Mouse (Mus musculus) common myeloid progenitor, adult 5-6 weeks (primary cell): ENCODE results near the gene Ebf1. TPM values are rescaled to one million over a fixed set of nuclear protein-coding genes. Genes with fewer than 3 reads are reported as not detected.

Source experiments
- ATAC-seq: replicated peaks from 2 replicates; pipeline ENCODE4 v1.8.0; 2016; ENCODE audit warnings: low read depth, mild to moderate bottlenecking, moderate TSS enrichment, inconsistent platforms; ENCODE audit not compliant: poor library complexity, severe bottlenecking
- total RNA-seq: library from RNA; stranded (forward); fragments of 200-1000, 187-1606 nt; gene quantifications from 2 replicates; pipeline ENCODE4 v1.2.3, GENCODE M21; 2017

The Ebf1 gene
- total RNA-seq, 1 experiment from 2014 or later: not detected

GRCm38 (mm10) chr11:44923138-44923537 is 306.0 kb downstream of the Ebf1 start:
- no peak for ATAC-seq

GRCm38 (mm10) chr11:44923868-44924508 is 306.9 kb downstream of the Ebf1 start:
- no peak for ATAC-seq

- no peak for ATAC-seq
Measured at GRCm38 (mm10) chr11:44924896-44925295, 307.8 kb downstream of the Ebf1 start.

GRCm38 (mm10) chr11:44925806-44926525 is 308.8 kb downstream of the Ebf1 start:
- ATAC-seq: no peak

- ATAC-seq: peak; percentile 65; the same call in 1 of the 2 replicates
Measured at GRCm38 (mm10) chr11:44928403-44928802, 311.3 kb downstream of the Ebf1 start.

GRCm38 (mm10) chr11:44932942-44933483 is 315.9 kb downstream of the Ebf1 start:
- no peak for ATAC-seq

- ATAC-seq: no peak
Measured at GRCm38 (mm10) chr11:44943781-44944180, 326.7 kb downstream of the Ebf1 start.

- ATAC-seq: no peak
Measured at GRCm38 (mm10) chr11:44944401-44944800, 327.3 kb downstream of the Ebf1 start.

GRCm38 (mm10) chr11:44946618-44947017 is 329.5 kb downstream of the Ebf1 start:
- no peak for ATAC-seq

- ATAC-seq: no peak
Measured at GRCm38 (mm10) chr11:44948541-44948940, 331.4 kb downstream of the Ebf1 start.

- no peak for ATAC-seq
Measured at GRCm38 (mm10) chr11:44949140-44949539, 332.0 kb downstream of the Ebf1 start.

- ATAC-seq: 0 out of 2 replicates have a peak, but pooled peaks have one; percentile 25
Measured at GRCm38 (mm10) chr11:44950319-44950718, 333.2 kb downstream of the Ebf1 start.

GRCm38 (mm10) chr11:44951506-44951905 is 334.4 kb downstream of the Ebf1 start:
- peak; percentile 69 for ATAC-seq

- ATAC-seq: no peak
Measured at GRCm38 (mm10) chr11:44953337-44953736, 336.2 kb downstream of the Ebf1 start.

GRCm38 (mm10) chr11:44953863-44954262 is 336.7 kb downstream of the Ebf1 start:
- ATAC-seq: no peak

GRCm38 (mm10) chr11:44954362-44954761 is 337.2 kb downstream of the Ebf1 start:
- ATAC-seq: no peak

GRCm38 (mm10) chr11:44962746-44963440 is 345.8 kb downstream of the Ebf1 start:
- ATAC-seq: no peak

- no peak for ATAC-seq
Measured at GRCm38 (mm10) chr11:44969011-44969410, 351.9 kb downstream of the Ebf1 start.

GRCm38 (mm10) chr11:44974271-44974670 is 357.2 kb downstream of the Ebf1 start:
- no peak for ATAC-seq

- no peak for ATAC-seq
Measured at GRCm38 (mm10) chr11:44975151-44975550, 358.0 kb downstream of the Ebf1 start.
